Mouse (Mus musculus): ENCODE data around the gene Celsr2. TPM values are rescaled to one million over a fixed set of nuclear protein-coding genes. Genes with fewer than 3 reads are reported as not detected.

The Celsr2 gene
- total RNA-seq, 1 experiment, result 7.9 TPM

DNA sequence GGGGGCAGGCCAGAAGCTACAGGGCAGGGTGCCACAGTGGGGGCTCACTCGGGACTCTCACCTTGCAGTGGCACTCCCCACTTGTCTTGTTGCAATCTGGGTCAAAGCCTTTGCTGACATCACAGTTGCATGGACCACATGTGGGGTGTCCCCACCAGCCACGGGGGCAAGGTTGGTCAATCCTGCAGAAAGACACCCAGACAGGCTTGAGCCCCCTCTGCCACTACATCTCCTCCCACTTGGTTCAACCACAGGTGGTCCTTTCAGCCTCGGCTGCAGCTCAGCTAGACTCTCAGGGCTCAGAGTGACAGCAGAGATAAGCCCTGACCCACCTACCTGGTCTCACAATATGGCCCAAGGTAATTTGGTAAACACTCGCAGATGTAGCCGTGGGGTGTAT lies 14.9 kb downstream of the Celsr2 start:
- no peak for DNase-seq (ENCODE audit: low read depth, low spot score)
- no peak for TF ChIP-seq ZC3H11A (IDR thresholded peaks at IDR 0.05; ENCODE audit: borderline replicate concordance, low read depth, low read length)
- no peak for TF ChIP-seq CHD2 (IDR thresholded peaks at IDR 0.05; ENCODE audit: low read depth, low read length)
- TF ChIP-seq MAFK (IDR thresholded peaks at IDR 0.05; ENCODE audit: insufficient read depth, low read depth, low read length), result no peak
- no peak for TF ChIP-seq ZNF384 (IDR thresholded peaks at IDR 0.05; ENCODE audit: low read depth, low read length)
- no peak for TF ChIP-seq HCFC1 (IDR thresholded peaks at IDR 0.05; ENCODE audit: borderline replicate concordance, insufficient read depth, low read length)

DNA sequence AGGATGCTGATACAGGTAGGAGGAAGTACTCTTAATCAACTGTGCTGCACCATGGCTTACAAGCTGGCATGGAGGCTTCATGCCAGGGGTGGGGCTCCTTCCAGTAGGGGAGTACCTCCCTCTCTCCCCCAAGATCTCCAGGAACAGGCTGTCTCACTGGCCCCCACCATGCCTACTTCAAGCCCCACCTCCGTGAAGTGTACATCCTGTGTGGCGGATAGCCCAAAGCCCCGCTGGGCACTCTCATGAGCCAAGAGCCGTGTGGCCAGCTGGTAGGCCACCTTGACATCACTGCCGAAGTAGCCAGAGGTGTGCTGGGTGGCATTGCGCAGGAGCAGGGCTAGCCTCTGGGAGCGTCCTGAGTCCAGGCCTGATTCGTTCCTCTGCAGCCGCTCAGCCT lies 17.1 kb downstream of the Celsr2 start:
- in situ Hi-C loops (cut with MboI; ENCODE audit: low sequenced_read_pairs in 2 of 2, unreplicated experiment in 2 of 2), result no loop called here
- Histone ChIP-seq H3K4me3 (ENCODE audit: insufficient read depth in 1 of 2, low read depth in 1 of 2, low read length in 2 of 2, poor library complexity in 1 of 2, severe bottlenecking in 1 of 2) (no peak overlapping the region), H3K27ac (ENCODE audit: insufficient read depth, low read depth, low read length, poor library complexity, severe bottlenecking) (no peak overlapping the region), H3K9me3 (ENCODE audit: control insufficient read depth, insufficient read depth, low read depth, low read length) (no peaks in the 10 kb centered on the region), H3K9ac (ENCODE audit: insufficient read depth, low read depth, low read length, poor library complexity, severe bottlenecking) (no peak overlapping the region), H3K36me3 (ENCODE audit: control insufficient read depth, insufficient read depth, low read length, poor library complexity, severe bottlenecking) (no peaks in the 10 kb centered on the region; the same call in 1 of the 2 replicates), H3K4me1 (ENCODE audit: control insufficient read depth in 2 of 2, insufficient read depth in 2 of 2, low read length in 2 of 2, poor library complexity in 1 of 2) (peaks cover 3 to 12% of the 10 kb centered on the region in 2 experiments; a peak in 2 of 4 replicates)
- DNase-seq (ENCODE audit: low read depth, low spot score), result no peak
- TF ChIP-seq MAFK (IDR thresholded peaks at IDR 0.05; ENCODE audit: insufficient read depth, low read depth, low read length) (no peak), ZNF384 (IDR thresholded peaks at IDR 0.05; ENCODE audit: low read depth, low read length) (no peak), ZC3H11A (IDR thresholded peaks at IDR 0.05; ENCODE audit: borderline replicate concordance, low read depth, low read length) (no peak), CHD2 (IDR thresholded peaks at IDR 0.05; ENCODE audit: low read depth, low read length) (no peak), HCFC1 (IDR thresholded peaks at IDR 0.05; ENCODE audit: borderline replicate concordance, insufficient read depth, low read length) (no peak)

More for the DNA sequence above, 14.9 kb downstream of the Celsr2 start:
- no peaks in the 10 kb centered on the region for H3K9me3 ChIP-seq (ENCODE audit: control insufficient read depth, insufficient read depth, low read depth, low read length)
- H3K9ac ChIP-seq (ENCODE audit: insufficient read depth, low read depth, low read length, poor library complexity, severe bottlenecking), result no peak overlapping the region
- H3K27ac ChIP-seq (ENCODE audit: insufficient read depth, low read depth, low read length, poor library complexity, severe bottlenecking), result no peak overlapping the region
- peaks cover 3 to 14% of the 10 kb centered on the region in 2 experiments; a peak in 3 of 4 replicates for H3K4me1 ChIP-seq (ENCODE audit: control insufficient read depth in 2 of 2, insufficient read depth in 2 of 2, low read length in 2 of 2, poor library complexity in 1 of 2)
- H3K36me3 ChIP-seq (ENCODE audit: control insufficient read depth, insufficient read depth, low read length, poor library complexity, severe bottlenecking), result no peaks in the 10 kb centered on the region; the same call in 1 of the 2 replicates
- in situ Hi-C loops (cut with MboI; ENCODE audit: low sequenced_read_pairs in 2 of 2, unreplicated experiment in 2 of 2), result loop anchor here in 1 of 2 experiments (10.0 kb wide), 1 partner anchor 174 kb away; the partner anchor contains the start of gene Taf13
- H3K4me3 ChIP-seq (ENCODE audit: insufficient read depth in 1 of 2, low read depth in 1 of 2, low read length in 2 of 2, poor library complexity in 1 of 2, severe bottlenecking in 1 of 2), result no peak overlapping the region

DNA sequence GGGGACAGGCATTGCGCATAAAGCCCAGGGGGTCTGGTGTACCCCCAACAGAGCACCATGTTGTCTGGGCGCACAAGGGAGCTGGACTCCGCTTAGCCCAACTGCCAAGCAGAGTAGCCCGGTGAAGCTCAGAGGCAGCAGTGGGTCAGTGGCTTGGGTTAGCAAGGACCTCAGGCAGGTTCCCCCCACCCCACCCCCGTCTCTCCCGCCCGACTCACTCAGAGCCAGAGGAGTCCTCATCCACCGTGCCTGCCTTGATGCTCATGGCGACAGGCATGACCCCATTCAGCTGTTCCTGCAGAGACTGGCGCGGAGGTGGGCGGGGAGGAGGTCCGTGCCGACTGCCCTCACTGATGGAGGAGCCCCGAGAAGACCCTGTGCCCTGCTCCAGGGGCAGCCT lies 22.6 kb downstream of the Celsr2 start:
- in situ Hi-C loops (cut with MboI; ENCODE audit: low sequenced_read_pairs in 2 of 2, unreplicated experiment in 2 of 2), result no loop called here
- H3K27ac ChIP-seq (ENCODE audit: insufficient read depth, low read depth, low read length, poor library complexity, severe bottlenecking), result no peak overlapping the region
- H3K9ac ChIP-seq (ENCODE audit: insufficient read depth, low read depth, low read length, poor library complexity, severe bottlenecking), result no peak overlapping the region
- H3K36me3 ChIP-seq (ENCODE audit: control insufficient read depth, insufficient read depth, low read length, poor library complexity, severe bottlenecking), result peaks cover 4% of the 10 kb centered on the region
- H3K9me3 ChIP-seq (ENCODE audit: control insufficient read depth, insufficient read depth, low read depth, low read length), result no peaks in the 10 kb centered on the region
- H3K4me1 ChIP-seq (ENCODE audit: control insufficient read depth in 2 of 2, insufficient read depth in 2 of 2, low read length in 2 of 2, poor library complexity in 1 of 2), result peaks cover 0 to 21% of the 10 kb centered on the region in 2 experiments; a peak in 2 of 4 replicates
- TF ChIP-seq ZC3H11A (IDR thresholded peaks at IDR 0.05; ENCODE audit: borderline replicate concordance, low read depth, low read length), result no peak
- no peak for TF ChIP-seq ZNF384 (IDR thresholded peaks at IDR 0.05; ENCODE audit: low read depth, low read length)
- TF ChIP-seq MAFK (IDR thresholded peaks at IDR 0.05; ENCODE audit: insufficient read depth, low read depth, low read length), result no peak
- TF ChIP-seq CHD2 (IDR thresholded peaks at IDR 0.05; ENCODE audit: low read depth, low read length), result no peak
- TF ChIP-seq HCFC1 (IDR thresholded peaks at IDR 0.05; ENCODE audit: borderline replicate concordance, insufficient read depth, low read length), result no peak
- H3K4me3 ChIP-seq (ENCODE audit: insufficient read depth in 1 of 2, low read depth in 1 of 2, low read length in 2 of 2, poor library complexity in 1 of 2, severe bottlenecking in 1 of 2), result peak overlapping the region; percentile 3 to 23; a peak in 1 of 4 replicates
- DNase-seq (ENCODE audit: low read depth, low spot score), result no peak

DNA sequence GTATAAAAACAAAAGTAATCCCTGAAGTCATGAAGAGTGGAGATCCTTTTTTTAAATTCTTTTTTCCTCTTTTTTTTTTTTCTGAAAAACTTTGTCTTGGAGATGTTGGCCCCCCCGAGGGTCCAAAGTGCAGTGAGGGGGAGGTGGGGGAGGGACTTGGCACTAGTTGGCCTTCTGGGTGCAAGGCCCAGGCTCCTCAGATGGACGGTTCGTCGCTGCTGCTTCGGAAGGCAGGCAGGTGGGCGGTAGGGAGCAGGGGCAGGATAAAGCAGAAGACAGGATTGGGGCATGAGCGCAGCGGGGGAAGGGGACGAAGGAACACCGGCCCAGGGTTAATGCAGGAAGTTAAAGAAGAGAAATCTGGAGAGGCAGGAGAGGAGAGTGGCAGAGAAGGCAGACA lies 23.1 kb downstream of the Celsr2 start:
- Histone ChIP-seq H3K4me1 (ENCODE audit: control insufficient read depth in 2 of 2, insufficient read depth in 2 of 2, low read length in 2 of 2, poor library complexity in 1 of 2) (peaks cover 0 to 17% of the 10 kb centered on the region in 2 experiments; a peak in 2 of 4 replicates), H3K4me3 (ENCODE audit: insufficient read depth in 1 of 2, low read depth in 1 of 2, low read length in 2 of 2, poor library complexity in 1 of 2, severe bottlenecking in 1 of 2) (peak overlapping the region; percentile 3 to 23; a peak in 1 of 4 replicates), H3K36me3 (ENCODE audit: control insufficient read depth, insufficient read depth, low read length, poor library complexity, severe bottlenecking) (peaks cover 9% of the 10 kb centered on the region), H3K9me3 (ENCODE audit: control insufficient read depth, insufficient read depth, low read depth, low read length) (no peaks in the 10 kb centered on the region), H3K9ac (ENCODE audit: insufficient read depth, low read depth, low read length, poor library complexity, severe bottlenecking) (no peak overlapping the region), H3K27ac (ENCODE audit: insufficient read depth, low read depth, low read length, poor library complexity, severe bottlenecking) (no peak overlapping the region)
- in situ Hi-C loops (cut with MboI; ENCODE audit: low sequenced_read_pairs in 2 of 2, unreplicated experiment in 2 of 2), result no loop called here
- DNase-seq (ENCODE audit: low read depth, low spot score), result no peak
- no peak for TF ChIP-seq ZNF384 (IDR thresholded peaks at IDR 0.05; ENCODE audit: low read depth, low read length)
- no peak for TF ChIP-seq MAFK (IDR thresholded peaks at IDR 0.05; ENCODE audit: insufficient read depth, low read depth, low read length)
- no peak for TF ChIP-seq CHD2 (IDR thresholded peaks at IDR 0.05; ENCODE audit: low read depth, low read length)
- no peak for TF ChIP-seq ZC3H11A (IDR thresholded peaks at IDR 0.05; ENCODE audit: borderline replicate concordance, low read depth, low read length)
- no peak for TF ChIP-seq HCFC1 (IDR thresholded peaks at IDR 0.05; ENCODE audit: borderline replicate concordance, insufficient read depth, low read length)
